Mouse (Mus musculus) midbrain, postnatal 0 days (tissue): ENCODE measurements around the gene Dph2. TPM values are rescaled to one million over a fixed set of nuclear protein-coding genes. Genes with fewer than 3 reads are reported as not detected.

Source experiments
- ATAC-seq: fragments of 200-750 bp; cut with Nextera tagmentation; 2 replicates; pipeline ENCODE4 v1.8.0; 2017; ENCODE audit warnings: moderate number of reproducible peaks, mild to moderate bottlenecking, moderate TSS enrichment, moderate library complexity; ENCODE audit not compliant: low FRiP score
- DNase-seq: peaks from one replicate; pipeline ENCODE4 v3.0.0-alpha.2; 2015; ENCODE audit warnings: low spot score
- H3K27ac ChIP-seq: fragments of 300-500 bp; sonication (generic); 2 replicates; pipeline ENCODE4 v1.5.1; 2014; ENCODE audit warnings: low read depth, mild to moderate bottlenecking, low read length, mixed read lengths
- H3K27me3 ChIP-seq: fragments of 300-500 bp; sonication (generic); 2 replicates; pipeline ENCODE4 v1.6.1; 2014; ENCODE audit warnings: low read length, control low read depth, mixed read lengths; ENCODE audit not compliant: insufficient read depth
- H3K36me3 ChIP-seq: fragments of 300-500 bp; sonication (generic); 2 replicates; pipeline ENCODE4 v1.6.1; 2014; ENCODE audit warnings: low read length, control low read depth, mixed read lengths; ENCODE audit not compliant: insufficient read depth
- H3K4me1 ChIP-seq: fragments of 300-500 bp; sonication (generic); 2 replicates; pipeline ENCODE4 v1.6.1; 2014; ENCODE audit warnings: mild to moderate bottlenecking, control low read depth, antibody characterized with exemption, low read length, mixed read lengths; ENCODE audit not compliant: insufficient read depth
- H3K4me2 ChIP-seq: fragments of 300-500 bp; sonication (generic); 2 replicates; pipeline ENCODE4 v1.6.1; 2014; ENCODE audit warnings: low read depth, mild to moderate bottlenecking, low read length, mixed read lengths; ENCODE audit not compliant: poor library complexity, severe bottlenecking
- H3K4me3 ChIP-seq: fragments of 300-500 bp; sonication (generic); 2 replicates; pipeline ENCODE4 v1.5.1; 2014; ENCODE audit warnings: low read depth, mild to moderate bottlenecking, low read length, moderate library complexity
- H3K9ac ChIP-seq: fragments of 300-500 bp; sonication (generic); replicated peaks from 2 replicates; pipeline ENCODE4 v1.6.1; 2014; ENCODE audit warnings: mild to moderate bottlenecking, low read length, moderate library complexity, mixed read lengths; ENCODE audit not compliant: poor library complexity, severe bottlenecking
- H3K9me3 ChIP-seq: fragments of 300-500 bp; sonication (generic); 2 replicates; pipeline ENCODE4 v1.6.1; 2016; ENCODE audit warnings: low read length, control low read depth
- CTCF ChIP-seq: IDR thresholded peaks from 2 replicates; pipeline ENCODE4 v1.5.1; 2016; ENCODE audit warnings: antibody characterized with exemption, mild to moderate bottlenecking
- WGBS: fragments of 180-500 bp; shearing (Covaris S2); extraction: QIAGEN DNeasy Blood & Tissue Kit; methylation state at CpG from one replicate; pipeline ENCODE4 v1.1.7; 2014; 5-methylcytosine and 5-hydroxymethylcytosine counted together
- polyA plus RNA-seq: library from polyadenylated mRNA; unstranded; fragments of >200 nt; fragmentation: Nextera tagmentation; extraction: Ambion mirVana; gene quantifications from 2 replicates; pipeline ENCODE4 v1.2.1, GENCODE M21; 2015
- total RNA-seq: library from RNA; depleted of rRNA; stranded (reverse); fragments of >200 nt; gene quantifications from 2 replicates; pipeline ENCODE4 v1.2.3, GENCODE M21; 2014

Dph2 gene
- total and polyA plus RNA-seq, 2 experiments from 2014 or later = 13.3 to 13.8 TPM

- Histone ChIP-seq H3K27ac (no peak overlapping the region), H3K9ac (no peak overlapping the region), H3K27me3 (peaks cover 17% of the 10 kb centered on the region), H3K4me2 (no peak overlapping the region), H3K4me1 (peaks cover 5% of the 10 kb centered on the region; the same call in 1 of the 2 replicates), H3K4me3 (no peak overlapping the region), H3K9me3 (no peaks in the 10 kb centered on the region), H3K36me3 (peaks cover 12% of the 10 kb centered on the region; the same call in 1 of the 2 replicates)
- 13% methylated on average over 6 of the region's 6 CpGs for WGBS
- DNase-seq = peak; percentile 89
- peak; percentile 47 for ATAC-seq
- peak; percentile 95 for TF ChIP-seq CTCF
These were observed 36.4 kb upstream of the Dph2 start for GRCm38 (mm10) chr4:117928234-117928633.

DNA sequence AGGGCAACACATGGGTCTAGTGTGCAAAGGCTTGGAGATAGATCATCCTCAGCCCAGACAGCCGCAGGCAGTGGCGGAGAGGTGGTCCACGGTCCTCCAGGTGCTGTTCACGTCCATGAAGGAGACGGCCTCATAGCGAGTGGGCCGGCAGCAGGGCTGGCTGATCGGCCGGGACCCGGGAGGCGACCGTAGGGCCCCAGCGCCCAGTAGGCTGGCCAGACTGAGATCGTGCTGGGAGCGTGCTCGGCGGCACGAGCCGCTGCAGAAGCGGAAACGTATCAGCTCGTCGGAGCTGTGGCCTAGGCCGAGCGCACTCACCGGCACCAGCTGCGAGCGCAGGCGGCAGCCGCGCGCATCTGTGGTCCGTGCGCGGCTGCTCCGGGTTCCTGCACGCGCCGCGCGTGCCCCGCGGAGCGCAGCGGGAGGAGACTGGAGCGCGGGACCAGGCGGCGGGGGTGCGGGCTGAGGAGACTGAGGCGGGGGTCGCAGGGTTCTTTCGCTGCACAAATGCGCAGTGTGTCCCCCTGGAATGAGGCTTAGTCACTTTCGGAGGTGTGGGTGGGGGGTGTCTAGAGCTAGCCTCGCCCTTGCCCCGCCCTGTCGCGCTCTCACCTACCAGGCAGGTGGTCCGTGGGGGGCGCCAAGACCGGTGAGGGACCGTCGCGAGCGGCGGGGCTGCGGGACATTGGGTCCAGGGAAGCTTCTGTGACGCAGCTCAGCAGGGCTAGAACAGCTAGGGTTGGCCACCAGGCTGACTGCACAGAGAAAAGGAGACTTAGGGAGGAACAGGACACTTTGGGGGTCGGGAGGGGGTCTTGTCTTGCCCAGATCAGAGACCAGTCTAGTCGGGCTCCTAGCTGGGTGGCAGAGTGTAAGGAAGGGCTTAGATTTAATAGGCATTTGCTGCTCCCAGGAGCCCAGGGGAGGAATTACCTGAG, 35.0 kb upstream of the Dph2 start:
- no peak for TF ChIP-seq CTCF
- DNase-seq (peak; percentile 73), ATAC-seq (peak; percentile 75)
- Histone ChIP-seq H3K9ac (peak overlapping the region; percentile 61), H3K4me2 (peak overlapping the region; percentile 96), H3K27me3 (peaks cover 17% of the 10 kb centered on the region), H3K27ac (no peak overlapping the region), H3K4me3 (peak overlapping the region; percentile 51), H3K36me3 (0 out of 2 replicates have a peak, but pooled peaks cover 2% of the 10 kb centered on the region), H3K9me3 (no peaks in the 10 kb centered on the region), H3K4me1 (peaks cover 5% of the 10 kb centered on the region; the same call in 1 of the 2 replicates)
- WGBS = 1% methylated on average over 70 of the region's 71 CpGs

DNA sequence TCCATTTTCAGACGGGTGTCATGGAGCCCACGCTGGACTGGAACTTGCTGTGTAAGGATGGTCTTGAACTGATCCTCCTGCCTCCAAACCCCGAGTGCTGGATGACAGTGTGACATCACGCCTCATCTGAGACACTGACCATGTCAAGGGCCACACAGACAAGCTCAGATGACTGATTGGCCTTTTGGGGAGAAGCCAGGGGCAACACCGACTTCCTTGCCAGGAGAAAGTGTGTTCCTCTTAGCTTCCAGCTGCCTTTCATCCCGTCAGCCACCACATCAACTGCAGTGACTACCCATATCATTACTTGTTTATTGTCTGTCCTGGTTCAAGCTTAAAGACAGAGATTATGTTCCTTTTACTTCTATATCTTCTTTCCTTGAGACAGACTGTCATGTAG, 33.1 kb upstream of the Dph2 start:
- WGBS = 68% methylated on average over 4 of the region's 6 CpGs
- H3K9me3 ChIP-seq = no peaks in the 10 kb centered on the region

GRCm38 (mm10) chr4:117923450-117923849, 31.6 kb upstream of the Dph2 start:
- WGBS = 49% methylated on average over 2 of the region's 2 CpGs
- no peak overlapping the region for H3K27ac ChIP-seq
- H3K4me1 ChIP-seq = no peaks in the 10 kb centered on the region; the same call in 1 of the 2 replicates
- H3K4me3 ChIP-seq = no peak overlapping the region
- TF ChIP-seq CTCF = no peak
- no peaks in the 10 kb centered on the region for H3K36me3 ChIP-seq
- DNase-seq (no peak), ATAC-seq (no peak)
- no peak overlapping the region for H3K9ac ChIP-seq
- H3K9me3 ChIP-seq = no peaks in the 10 kb centered on the region
- no peaks in the 10 kb centered on the region for H3K27me3 ChIP-seq
- no peak overlapping the region for H3K4me2 ChIP-seq

More for the DNA sequence above, 33.1 kb upstream of the Dph2 start:
- H3K4me1 ChIP-seq = peaks cover 5% of the 10 kb centered on the region; the same call in 1 of the 2 replicates
- peaks cover 10% of the 10 kb centered on the region for H3K27me3 ChIP-seq
- TF ChIP-seq CTCF = no peak
- no peak overlapping the region for H3K9ac ChIP-seq
- H3K4me3 ChIP-seq = no peak overlapping the region
- H3K36me3 ChIP-seq = no peaks in the 10 kb centered on the region
- no peak for ATAC-seq
- DNase-seq = no peak
- no peak overlapping the region for H3K27ac ChIP-seq
- H3K4me2 ChIP-seq = no peak overlapping the region

GRCm38 (mm10) chr4:117921358-117921757, 29.5 kb upstream of the Dph2 start:
- WGBS = 87% methylated on average over 2 of the region's 2 CpGs
- Histone ChIP-seq H3K4me3 (no peak overlapping the region), H3K9me3 (no peaks in the 10 kb centered on the region), H3K36me3 (no peaks in the 10 kb centered on the region), H3K4me2 (no peak overlapping the region), H3K27ac (no peak overlapping the region), H3K4me1 (no peaks in the 10 kb centered on the region; the same call in 1 of the 2 replicates), H3K9ac (no peak overlapping the region), H3K27me3 (no peaks in the 10 kb centered on the region)
- DNase-seq = no peak
- ATAC-seq = no peak
- no peak for TF ChIP-seq CTCF

DNA sequence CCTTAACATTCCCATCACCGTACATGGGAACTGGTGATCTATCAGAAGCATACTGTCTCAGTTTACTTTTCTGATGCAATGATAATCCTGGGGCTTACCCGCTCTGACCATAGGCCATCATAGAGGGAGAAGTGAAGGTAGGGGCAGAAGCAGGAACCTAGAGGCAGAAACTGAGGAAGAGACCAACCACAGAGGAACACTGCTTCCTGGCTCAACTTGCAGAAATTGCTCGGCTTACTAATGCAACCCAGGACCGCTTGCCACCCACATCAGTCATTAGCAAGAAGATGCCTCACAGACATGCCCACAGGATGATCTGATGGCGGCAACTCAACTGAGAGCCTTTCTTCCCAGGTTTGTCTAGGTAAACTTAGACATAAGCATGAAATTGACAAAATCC, 26.9 kb upstream of the Dph2 start:
- no peak overlapping the region for H3K27ac ChIP-seq
- TF ChIP-seq CTCF = no peak
- WGBS = 87% methylated on average over 5 of the region's 5 CpGs
- H3K36me3 ChIP-seq = no peaks in the 10 kb centered on the region
- H3K9me3 ChIP-seq = no peaks in the 10 kb centered on the region
- no peak overlapping the region for H3K9ac ChIP-seq
- H3K4me1 ChIP-seq = no peaks in the 10 kb centered on the region; the same call in 1 of the 2 replicates
- ATAC-seq (no peak), DNase-seq (no peak)
- H3K4me3 ChIP-seq = no peak overlapping the region
- H3K4me2 ChIP-seq = no peak overlapping the region
- H3K27me3 ChIP-seq = no peaks in the 10 kb centered on the region
